Mouse (Mus musculus) embryonic stem cell, embryonic (primary cell): ENCODE measurements at regions not wholly inside any gene's neighbourhood (a gene's known extent, or its start where the extent isn't known, plus 50 kb on each side); places are given as distances from the start of the nearest gene placed in this dataset.

Experiments used
- CTCF ChIA-PET, 4 experiments: fragments of 300-600 bp in 2 of 4; fragments of 350-600 bp in 2 of 4; sonication (Branson Sonifier 250); formaldehyde crosslinking; loops; one replicate each; lab custom pipeline; 2022; ENCODE audit warnings: inconsistent platforms in 2 of 4; lab: Charles Lee
- POLR2A ChIA-PET, 4 experiments: fragments of 300-600 bp in 2 of 4; fragments of 350-600 bp in 2 of 4; sonication (Branson Sonifier 250); formaldehyde crosslinking; loops; one replicate each; lab custom pipeline; 2022; ENCODE audit warnings: antibody characterized with exemption in 4 of 4, inconsistent platforms in 1 of 4; lab: Charles Lee

GRCm38 (mm10) chr4:62853335-62853734, 112.0 kb upstream of the Zfp618 start:
- POLR2A ChIA-PET, result no interaction called here
- CTCF ChIA-PET, result no interaction called here

DNA sequence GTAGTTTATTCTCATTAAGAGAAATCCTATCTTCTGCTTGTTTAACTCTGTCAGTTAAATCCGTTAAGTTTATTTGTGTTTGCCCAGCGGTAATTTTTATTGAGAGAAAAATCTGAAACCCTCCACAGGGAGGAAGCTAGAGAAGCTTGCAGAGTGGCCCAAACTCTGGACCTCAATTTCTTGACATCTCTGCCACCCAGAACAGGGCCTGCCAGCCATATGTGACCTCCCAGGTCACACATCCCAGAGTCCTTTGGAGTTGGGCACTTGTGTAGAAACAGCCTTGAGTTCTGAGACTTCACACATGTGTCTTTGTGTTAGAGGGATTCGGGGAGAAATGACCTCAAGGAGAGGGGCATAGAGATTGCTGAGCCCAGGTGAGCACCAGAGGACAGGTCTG, 109.0 kb upstream of the Zfp618 start:
- POLR2A ChIA-PET, result no interaction called here
- CTCF ChIA-PET, result no interaction called here

DNA sequence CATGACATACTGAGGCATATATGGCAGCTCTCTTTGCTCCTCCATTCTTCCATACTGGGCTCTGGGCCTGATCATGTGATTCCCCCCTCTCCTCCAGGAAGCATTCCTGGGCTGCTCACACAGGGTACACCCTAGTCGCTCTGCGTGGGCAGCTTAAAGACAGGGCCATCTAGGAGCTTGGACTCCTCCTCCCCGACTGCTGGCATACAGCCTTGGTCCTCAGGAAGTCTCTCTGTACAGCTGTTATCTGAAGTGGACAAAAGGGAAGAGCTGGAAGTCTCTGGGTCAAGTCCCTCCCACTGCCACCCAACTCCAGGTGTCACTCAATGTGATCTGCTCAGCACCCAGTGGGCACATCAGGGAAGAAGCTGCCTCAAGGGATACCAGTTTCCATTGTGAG, 102.6 kb upstream of the Zfp618 start:
- CTCF ChIA-PET, result interaction anchor here in 1 of 4 experiments (0.6 kb wide), 1 partner anchor 19 kb away, joined by 3 read pairs; no protein-coding TSS in a partner anchor
- POLR2A ChIA-PET, result no interaction called here

GRCm38 (mm10) chr4:62870391-62870983, 94.9 kb upstream of the Zfp618 start:
- ChIA-PET POLR2A (no interaction called here), CTCF (no interaction called here)

- POLR2A ChIA-PET, result no interaction called here
- CTCF ChIA-PET, result no interaction called here
Observed at GRCm38 (mm10) chr4:62872562-62872961, 92.8 kb upstream of the Zfp618 start.

- POLR2A ChIA-PET, result interaction anchor here in 1 of 4 experiments (0.7 kb wide), 1 partner anchor 60 kb away, joined by 4 read pairs; no protein-coding TSS in a partner anchor
Observed at GRCm38 (mm10) chr4:62873986-62874385, 91.4 kb upstream of the Zfp618 start.

GRCm38 (mm10) chr4:62878063-62878462, 87.3 kb upstream of the Zfp618 start:
- CTCF ChIA-PET, result no interaction called here
- POLR2A ChIA-PET, result no interaction called here

More at GRCm38 (mm10) chr4:62873986-62874385, 91.4 kb upstream of the Zfp618 start:
- CTCF ChIA-PET, result no interaction called here

DNA sequence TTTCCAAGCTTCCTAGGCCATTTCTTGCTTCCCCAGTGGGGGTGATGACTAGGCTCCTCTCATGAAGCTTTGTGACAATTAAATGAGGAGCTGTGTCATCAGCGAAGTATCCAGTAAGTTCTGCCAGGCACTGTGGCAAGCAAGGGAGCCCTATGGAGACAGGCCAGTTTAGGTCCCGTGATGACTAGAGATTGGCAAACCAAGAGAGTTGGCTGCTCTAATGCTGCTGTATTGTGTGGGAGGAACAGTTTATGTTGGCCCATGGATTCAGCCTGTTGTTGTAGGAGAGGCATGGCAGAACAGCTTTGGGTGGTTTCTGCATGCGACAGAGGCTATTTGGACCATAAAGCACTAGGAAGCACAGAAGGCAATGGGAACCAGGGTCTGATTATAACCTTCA, 86.4 kb upstream of the Zfp618 start:
- POLR2A ChIA-PET, result no interaction called here
- CTCF ChIA-PET, result interaction anchor here in 1 of 4 experiments (0.6 kb wide), 1 partner anchor 24 kb away, joined by 3 read pairs; no protein-coding TSS in a partner anchor

GRCm38 (mm10) chr4:62881824-62882223, 83.5 kb upstream of the Zfp618 start:
- CTCF ChIA-PET, result interaction anchor here in 2 of 4 experiments (0.6 to 1.1 kb wide), 3 partner anchors 19 to 426 kb away, joined by 3 to 4 read pairs (median 3); no protein-coding TSS in a partner anchor
- POLR2A ChIA-PET, result no interaction called here

DNA sequence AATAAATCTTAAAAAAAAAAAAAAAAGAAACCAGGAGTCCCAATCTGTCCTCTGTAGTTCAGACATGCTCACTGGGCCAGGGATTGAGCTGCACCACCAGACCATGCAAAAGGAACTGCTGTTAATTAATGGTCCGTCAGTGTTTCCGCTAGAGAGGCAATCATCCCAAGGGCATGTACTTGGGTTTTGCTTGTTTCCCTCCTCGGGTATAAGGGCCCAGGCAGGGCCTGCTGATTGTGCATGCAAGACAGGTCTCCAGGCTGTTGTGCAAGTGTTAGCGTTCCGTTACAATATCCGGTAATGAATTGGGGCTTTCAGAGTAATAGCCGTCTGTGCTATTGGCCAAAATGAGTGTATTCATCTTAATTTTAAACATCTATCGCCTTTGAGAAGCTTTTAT, 83.1 kb upstream of the Zfp618 start:
- CTCF ChIA-PET, result interaction anchor here in 2 of 4 experiments (0.6 to 1.1 kb wide), 2 partner anchors 19 to 27 kb away, joined by 3 read pairs; no protein-coding TSS in a partner anchor

DNA sequence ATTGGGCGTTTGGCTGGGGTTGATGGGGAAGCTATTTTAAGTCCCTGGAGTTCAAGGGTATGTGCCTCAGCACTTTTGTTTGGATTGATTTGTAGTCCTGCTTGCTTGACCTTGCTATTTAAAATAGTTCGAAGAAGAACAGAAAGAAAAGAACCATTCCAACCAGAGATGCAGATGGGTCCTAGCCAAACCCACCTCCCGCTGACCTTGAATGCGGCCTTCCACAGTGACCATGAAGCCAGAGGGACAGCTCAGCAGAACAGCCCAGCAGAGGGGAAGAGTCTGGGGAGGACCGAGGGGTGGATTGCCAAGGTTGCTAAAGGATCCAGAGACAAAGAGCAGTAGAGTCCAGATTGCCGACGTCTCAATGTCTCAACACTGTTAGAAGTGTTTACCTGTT, 76.6 kb upstream of the Zfp618 start:
- CTCF ChIA-PET, result interaction anchor here (0.5 to 1.9 kb wide), 8 partner anchors 26 to 1433 kb away, joined by 3 to 10 read pairs (median 3); no protein-coding TSS in a partner anchor
- POLR2A ChIA-PET, result interaction anchor here in 1 of 4 experiments (0.5 kb wide), 1 partner anchor 142 kb away, joined by 3 read pairs; no protein-coding TSS in a partner anchor

More for the DNA sequence above, 83.1 kb upstream of the Zfp618 start:
- POLR2A ChIA-PET, result no interaction called here

DNA sequence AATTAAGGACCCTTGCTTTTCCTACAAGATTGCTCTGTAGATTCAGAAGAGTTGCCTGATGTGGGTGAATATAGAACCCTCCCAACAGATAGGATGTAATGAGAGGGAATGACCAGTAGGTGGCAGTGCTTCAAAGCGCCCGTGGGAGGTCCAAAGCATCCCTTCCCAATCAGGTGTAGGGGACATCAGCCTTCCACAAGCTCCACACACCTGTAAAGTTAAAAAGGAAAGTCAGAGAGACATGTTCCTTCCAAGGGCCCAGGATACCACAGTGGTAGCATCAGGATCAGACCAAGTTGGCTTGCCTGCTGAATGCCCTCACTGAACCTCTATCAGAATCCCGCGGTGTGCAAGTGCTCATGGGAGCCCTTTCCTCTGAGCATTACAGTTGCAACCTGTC, 75.7 kb upstream of the Zfp618 start:
- ChIA-PET CTCF (interaction anchor here in 3 of 4 experiments (0.7 to 1.9 kb wide), 10 partner anchors 40 to 418 kb away, joined by 3 to 10 read pairs (median 4); no protein-coding TSS in a partner anchor), POLR2A (interaction anchor here in 1 of 4 experiments (0.5 kb wide), 1 partner anchor 438 kb away, joined by 3 read pairs; no protein-coding TSS in a partner anchor)

GRCm38 (mm10) chr4:62890588-62891580, 74.5 kb upstream of the Zfp618 start:
- CTCF ChIA-PET, result interaction anchor here (0.7 to 1.9 kb wide), 10 partner anchors 41 to 417 kb away, joined by 3 to 10 read pairs (median 4); no protein-coding TSS in a partner anchor
- POLR2A ChIA-PET, result interaction anchor here in 1 of 4 experiments (0.7 kb wide), 1 partner anchor 357 kb away, joined by 5 read pairs; no protein-coding TSS in a partner anchor

- ChIA-PET POLR2A (no interaction called here), CTCF (no interaction called here)
Observed at GRCm38 (mm10) chr4:62912891-62913290, 52.5 kb upstream of the Zfp618 start.
